Mouse (Mus musculus) cerebellum, adult 11-12 months (tissue): ENCODE results near the gene Map4k1.

Experiments
- DNase-seq: peaks from one replicate; pipeline ENCODE4 v3.0.0; 2022

Map4k1 gene

GRCm38 (mm10) chr7:29028761-29029160 lies 46.9 kb downstream of the Map4k1 start:
- DNase-seq: no peak

GRCm38 (mm10) chr7:29029690-29030656 lies 48.1 kb downstream of the Map4k1 start:
- DNase-seq: no peak

- no peak for DNase-seq
Measured at GRCm38 (mm10) chr7:29031641-29032040, 49.8 kb downstream of the Map4k1 start.

- DNase-seq: no peak
Measured at GRCm38 (mm10) chr7:29032685-29033084, 50.8 kb downstream of the Map4k1 start.

- DNase-seq: no peak
Measured at GRCm38 (mm10) chr7:29037261-29037660, 55.4 kb downstream of the Map4k1 start.

- DNase-seq: peak; percentile 57
Measured at GRCm38 (mm10) chr7:29039604-29039984, 57.7 kb downstream of the Map4k1 start.

- no peak for DNase-seq
Measured at GRCm38 (mm10) chr7:29039985-29040661, 58.3 kb downstream of the Map4k1 start.

GRCm38 (mm10) chr7:29041194-29041593 lies 59.3 kb downstream of the Map4k1 start:
- DNase-seq: no peak

- no peak for DNase-seq
Measured at GRCm38 (mm10) chr7:29043016-29043673, 61.3 kb downstream of the Map4k1 start.

GRCm38 (mm10) chr7:29043674-29044057 lies 61.8 kb downstream of the Map4k1 start:
- no peak for DNase-seq

GRCm38 (mm10) chr7:29044302-29044701 lies 62.5 kb downstream of the Map4k1 start:
- no peak for DNase-seq

GRCm38 (mm10) chr7:29046533-29046932 lies 64.7 kb downstream of the Map4k1 start:
- DNase-seq: no peak

GRCm38 (mm10) chr7:29048070-29048469 lies 66.2 kb downstream of the Map4k1 start:
- no peak for DNase-seq

- DNase-seq: no peak
Measured at GRCm38 (mm10) chr7:29048615-29049014, 66.8 kb downstream of the Map4k1 start.

GRCm38 (mm10) chr7:29050797-29051196 lies 68.9 kb downstream of the Map4k1 start:
- DNase-seq: no peak

- DNase-seq: no peak
Measured at GRCm38 (mm10) chr7:29052821-29053220, 71.0 kb downstream of the Map4k1 start.
